Mouse (Mus musculus): ENCODE measurements around the gene Raet1e. TPM values are rescaled to one million over a fixed set of nuclear protein-coding genes. Genes with fewer than 3 reads are reported as not detected.
"Not testable (repeated sequence)": the region's sequence is repeated elsewhere in the genome, so short reads cannot be mapped to it uniquely, and the experiment has no call there.

Raet1e gene
- polyA plus RNA-seq, 1 experiment, result 1.5 TPM

DNA sequence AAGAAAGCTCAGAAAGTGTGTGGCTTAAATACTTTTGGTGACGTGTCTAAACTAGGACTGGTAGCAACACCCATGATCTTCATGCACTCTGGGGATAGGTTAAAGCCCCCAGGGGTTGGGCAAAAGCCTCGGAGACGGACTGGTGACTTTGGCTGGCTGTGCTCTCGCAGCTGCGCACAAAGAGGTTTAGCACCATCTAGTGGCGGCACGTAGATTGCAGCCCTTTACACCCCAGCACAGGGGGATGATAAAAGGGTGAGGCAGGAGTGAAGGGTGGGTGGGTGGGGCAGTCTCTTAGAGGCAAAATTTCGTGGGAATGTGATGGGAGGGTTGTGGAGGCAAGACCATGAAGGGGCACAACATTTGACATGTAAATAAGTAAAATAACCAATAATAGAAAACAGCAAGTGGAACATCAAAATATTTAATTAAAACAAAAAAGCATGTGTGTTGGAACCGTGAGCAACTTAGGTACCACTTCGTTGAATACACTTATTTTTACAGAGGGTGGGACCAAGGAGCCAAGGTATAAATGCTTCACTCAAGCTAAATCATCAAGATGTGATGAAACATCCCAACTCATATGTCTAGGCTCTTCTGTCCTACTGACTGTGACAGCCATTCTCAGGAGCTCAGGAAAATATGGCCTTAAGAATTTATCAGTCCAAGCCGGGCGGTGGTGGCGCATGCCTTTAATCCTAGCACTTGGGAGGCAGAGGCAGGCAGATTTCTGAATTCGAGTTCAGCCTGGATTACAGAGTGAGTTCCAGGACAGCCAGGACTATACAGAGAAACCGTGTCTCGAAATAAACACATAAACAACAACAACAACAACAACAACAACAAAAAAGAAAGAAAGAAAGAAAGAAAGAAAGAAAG lies 5.6 kb downstream of the Raet1e start:
- not testable (repeated sequence) for DNase-seq (ENCODE audit: low read depth, low spot score)
- 33% methylated on average over 16 of the region's 16 CpGs for WGBS

DNA sequence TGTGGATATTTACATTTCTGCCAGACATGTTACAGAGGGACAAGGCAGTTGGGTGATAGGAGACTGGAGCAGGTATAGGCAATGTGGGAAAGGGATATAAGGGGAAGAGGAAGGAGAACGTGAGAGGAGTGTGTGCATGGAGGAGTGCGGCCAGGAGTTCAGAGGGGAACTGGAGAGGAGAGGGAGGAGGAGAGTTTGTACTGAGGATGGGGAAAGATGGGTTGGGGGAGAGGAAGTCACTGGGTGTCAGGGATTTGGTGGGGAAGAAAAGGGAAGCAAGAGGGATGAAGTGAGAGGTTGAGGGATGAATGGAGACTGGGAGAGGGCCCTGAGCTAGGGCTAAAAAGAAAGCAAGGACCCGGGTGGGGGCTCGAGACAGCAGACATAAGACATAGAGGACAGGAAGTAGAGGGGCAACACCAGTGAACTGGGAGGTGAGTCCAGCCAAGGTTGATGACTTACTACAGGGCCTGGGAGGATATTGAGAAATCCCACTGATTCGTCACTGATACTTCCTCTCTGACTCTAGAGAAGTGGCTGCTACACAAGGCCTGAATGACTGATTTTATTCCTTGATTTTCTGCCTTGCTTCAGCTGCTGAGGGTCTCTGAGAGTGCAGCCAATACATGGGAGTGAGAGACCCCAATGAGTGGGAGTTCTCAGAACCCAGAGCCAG lies 7.1 kb downstream of the Raet1e start:
- DNase-seq (ENCODE audit: low read depth, low spot score), result not testable (repeated sequence)
- 79% methylated on average over 5 of the region's 5 CpGs for WGBS

DNA sequence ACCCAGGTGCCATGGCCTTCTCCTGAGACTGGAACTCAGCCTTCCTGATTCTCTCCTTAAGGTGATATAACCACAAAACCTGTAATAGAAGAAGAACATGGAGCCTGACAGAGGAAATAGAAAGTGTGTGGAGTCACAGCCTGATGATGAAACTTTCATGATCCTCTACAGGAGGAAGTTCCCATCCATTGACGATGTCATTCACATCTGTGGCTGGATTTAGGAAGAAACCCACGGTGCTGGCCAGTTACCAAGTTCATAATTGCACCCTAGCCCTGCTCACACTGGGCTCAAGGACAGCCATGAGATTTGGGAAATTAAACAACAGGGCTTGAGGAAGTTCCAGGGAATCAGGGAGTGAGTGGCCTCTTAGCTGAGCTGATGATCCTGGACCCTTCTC lies 7.7 kb downstream of the Raet1e start:
- 25% methylated on average over 2 of the region's 2 CpGs for WGBS
- not testable (repeated sequence) for DNase-seq (ENCODE audit: low read depth, low spot score)

DNA sequence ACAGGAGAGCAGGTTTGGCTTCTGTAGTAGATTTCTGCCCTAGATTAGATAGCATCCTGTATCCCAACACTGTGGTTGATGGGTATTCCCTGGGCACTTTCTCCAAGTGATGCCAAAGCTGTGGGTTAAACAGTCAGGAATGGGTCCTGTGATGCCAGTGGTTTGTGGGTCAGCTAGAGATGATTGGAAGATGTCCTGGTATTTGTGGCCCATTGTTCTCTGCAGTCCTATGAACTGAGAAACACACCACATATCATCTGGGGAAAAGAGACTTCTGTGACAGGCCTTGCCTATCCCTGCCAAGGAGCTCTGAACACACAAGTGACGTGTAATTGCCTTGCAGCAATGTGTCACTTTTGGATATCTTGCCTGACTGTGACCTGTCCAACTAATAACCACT lies 8.7 kb downstream of the Raet1e start:
- DNase-seq (ENCODE audit: low read depth, low spot score), result not testable (repeated sequence)
- 85% methylated on average over 1 of the region's 1 CpGs for WGBS

DNA sequence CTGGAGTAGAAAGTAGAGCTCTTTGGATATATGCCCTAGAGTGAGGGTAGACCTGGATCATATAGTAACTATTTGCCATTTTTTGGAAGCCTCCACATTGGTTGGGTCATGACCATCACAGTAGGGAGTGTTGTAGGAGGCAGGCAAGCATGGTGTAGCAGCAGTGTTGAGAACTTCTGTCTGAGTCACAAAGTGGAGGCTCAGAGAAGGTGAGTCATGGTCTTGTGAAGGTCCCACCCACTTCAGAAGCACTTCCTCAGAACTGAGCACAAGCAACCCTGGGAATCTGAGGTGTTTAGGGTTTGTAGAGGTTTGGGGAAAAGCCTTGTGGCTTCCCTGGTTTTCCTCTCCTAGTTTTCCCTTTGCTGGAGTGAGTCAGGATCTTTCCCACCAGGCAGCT lies 10.7 kb downstream of the Raet1e start:
- DNase-seq (ENCODE audit: low read depth, low spot score), result not testable (repeated sequence)

DNA sequence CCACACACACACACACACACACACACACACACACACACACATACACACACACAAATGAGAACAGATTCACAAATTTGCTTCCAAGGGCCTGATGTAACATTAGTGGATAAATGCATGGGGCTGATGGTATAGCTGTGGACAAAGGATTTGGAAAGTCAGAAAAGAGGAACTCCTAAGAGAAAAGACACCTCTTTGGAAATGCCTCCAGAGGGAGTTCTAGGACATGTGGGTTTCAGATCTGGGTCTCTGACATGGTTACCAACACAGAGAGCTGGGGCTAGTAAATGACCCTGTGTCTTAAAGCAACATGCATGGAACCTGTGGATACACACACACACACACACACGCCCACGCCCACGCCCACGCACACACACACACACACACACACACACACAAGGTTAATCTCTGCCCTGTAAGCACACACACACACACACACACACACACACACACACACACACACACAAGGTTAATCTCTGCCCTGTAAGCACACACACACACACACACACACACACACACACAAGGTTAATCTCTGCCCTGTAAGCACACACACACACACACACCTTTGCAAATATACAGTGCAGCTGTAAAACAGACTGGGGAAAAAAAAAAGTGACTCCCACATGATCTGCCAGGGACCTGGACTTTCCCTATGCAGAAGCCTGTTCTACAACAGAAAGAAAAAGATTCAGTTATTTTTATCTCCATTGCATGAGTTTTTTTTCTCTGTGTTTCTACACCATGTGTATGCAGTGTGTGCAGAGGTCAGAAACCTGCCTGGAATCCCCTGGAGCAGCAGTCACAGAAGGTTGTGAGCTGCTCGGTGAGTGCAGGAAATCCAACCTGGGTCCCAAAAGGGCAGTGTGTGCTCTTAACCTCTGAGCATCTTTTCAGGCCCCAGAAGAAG lies 14.3 kb downstream of the Raet1e start:
- DNase-seq (ENCODE audit: low read depth, low spot score), result not testable (repeated sequence)
- WGBS, result 8% methylated on average over 5 of the region's 5 CpGs

DNA sequence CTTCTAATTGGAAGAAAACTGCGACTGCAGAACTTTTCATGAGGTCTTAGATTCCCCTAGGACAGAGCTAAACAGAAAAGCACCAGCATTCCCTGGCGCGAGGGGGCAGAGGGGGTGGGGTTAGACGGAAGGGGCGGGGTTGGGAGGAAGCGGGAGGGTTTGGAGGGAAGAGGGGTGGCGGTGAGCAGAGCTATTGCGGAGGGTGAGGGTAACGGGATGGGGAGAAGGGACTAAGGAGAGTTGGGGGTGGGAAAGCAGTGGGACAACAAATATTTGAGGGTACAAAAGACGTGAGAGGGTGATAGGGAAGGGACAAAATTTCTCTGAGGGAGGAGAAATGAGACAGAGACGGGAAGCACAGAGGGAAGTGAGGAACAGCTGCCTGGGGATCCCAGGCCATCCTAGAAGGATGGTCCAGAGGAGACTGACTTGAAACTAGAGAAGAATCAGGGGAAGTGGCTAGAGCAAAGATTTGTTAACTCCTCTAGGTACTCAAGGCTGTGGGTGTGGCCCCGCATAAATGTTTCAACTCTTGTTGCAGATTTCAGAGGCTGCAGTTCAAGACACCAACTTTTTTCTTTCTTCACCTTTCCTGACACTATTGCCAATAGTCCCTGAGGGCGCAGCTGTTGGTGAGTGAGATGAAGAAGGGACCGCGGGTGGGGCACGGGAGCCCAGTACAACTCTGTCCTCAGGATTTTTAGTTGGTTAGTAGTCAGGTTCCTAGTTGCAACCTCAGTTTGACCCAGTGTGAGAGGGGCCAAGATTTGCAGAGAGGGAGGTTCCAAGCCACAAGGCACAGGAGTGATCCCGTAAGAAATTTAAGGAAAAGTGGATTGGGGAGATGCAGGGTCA lies 15.2 kb downstream of the Raet1e start:
- DNase-seq (ENCODE audit: low read depth, low spot score), result not testable (repeated sequence)
- 21% methylated on average over 14 of the region's 17 CpGs for WGBS

DNA sequence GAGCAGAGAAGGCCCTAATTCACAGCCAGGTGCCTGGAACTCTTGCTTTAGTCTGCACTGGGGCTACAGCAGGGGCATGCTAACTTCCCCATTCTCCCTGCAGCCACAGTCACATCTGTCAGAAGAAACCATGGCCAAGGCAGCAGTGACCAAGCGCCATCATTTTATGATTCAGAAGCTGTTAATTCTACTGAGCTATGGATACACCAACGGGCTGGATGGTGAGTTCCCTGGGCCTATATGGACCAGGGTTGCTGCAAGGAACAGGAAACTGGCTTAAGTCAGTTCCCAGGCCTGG lies 15.8 kb downstream of the Raet1e start:
- 76% methylated on average over 2 of the region's 2 CpGs for WGBS
- DNase-seq (ENCODE audit: low read depth, low spot score), result not testable (repeated sequence)

DNA sequence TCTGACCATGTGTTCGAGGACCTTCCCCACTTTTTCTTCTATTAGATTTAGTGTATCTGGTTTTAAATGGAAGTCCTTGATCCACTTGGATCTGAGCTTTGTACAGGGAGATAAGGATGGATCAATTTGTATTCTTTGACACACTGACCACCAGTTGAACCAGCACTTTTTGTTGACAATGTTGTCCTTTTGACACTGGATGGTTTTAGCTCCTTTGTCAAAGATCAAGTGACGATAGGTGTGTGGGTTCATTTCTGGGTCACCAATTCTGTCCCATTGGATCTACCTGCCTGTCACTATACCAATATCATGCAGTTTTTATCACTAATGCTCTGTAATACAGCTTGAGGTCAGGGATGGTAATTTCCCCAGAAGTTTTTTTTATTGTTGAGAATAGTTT lies 18.1 kb downstream of the Raet1e start:
- DNase-seq (ENCODE audit: low read depth, low spot score), result not testable (repeated sequence)
- WGBS, result 89% methylated on average over 2 of the region's 2 CpGs

DNA sequence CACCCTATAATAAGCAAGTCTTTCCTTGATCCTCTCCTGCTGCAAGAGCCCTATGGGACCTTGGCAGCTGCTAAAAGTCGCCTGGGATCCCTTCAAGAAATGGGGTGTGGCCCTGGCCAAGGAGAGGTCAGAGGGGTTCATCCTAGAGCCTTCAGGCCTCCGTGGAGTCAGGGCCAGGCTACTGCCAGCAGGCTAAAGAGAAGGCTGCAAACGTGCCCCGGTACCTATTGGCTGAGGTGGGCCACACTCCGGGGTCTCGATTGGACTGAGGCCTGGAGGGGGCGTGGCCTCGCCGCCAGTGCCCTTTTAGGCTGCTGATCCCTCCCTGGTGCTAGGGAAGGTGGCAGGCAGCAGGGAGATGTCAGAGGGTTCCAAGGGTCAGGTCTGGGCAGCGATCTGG lies 32.7 kb downstream of the Raet1e start:
- 9% methylated on average over 10 of the region's 10 CpGs for WGBS
- DNase-seq (ENCODE audit: low read depth, low spot score), result not testable (repeated sequence)

DNA sequence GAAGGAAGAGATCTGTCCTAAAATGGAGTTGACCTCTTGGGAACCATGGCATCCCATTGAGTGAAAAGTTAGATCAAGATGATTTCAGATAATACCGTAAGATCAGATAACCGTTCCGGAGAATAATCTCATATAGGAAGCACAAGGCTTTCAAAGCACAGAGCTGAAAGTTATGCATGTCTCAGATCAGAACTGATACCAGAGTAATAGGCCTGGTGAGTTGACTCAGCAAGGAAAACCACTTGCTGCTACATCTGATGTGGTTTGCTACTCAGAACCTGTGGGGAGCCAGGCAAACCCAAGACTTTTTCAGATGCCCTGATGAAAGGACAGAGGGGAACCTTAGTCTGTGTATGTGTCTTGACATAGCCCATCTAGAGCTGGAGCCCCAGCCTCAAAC lies 43.0 kb downstream of the Raet1e start:
- WGBS, result 94% methylated on average over 3 of the region's 3 CpGs
- DNase-seq (ENCODE audit: low read depth, low spot score), result not testable (repeated sequence)

DNA sequence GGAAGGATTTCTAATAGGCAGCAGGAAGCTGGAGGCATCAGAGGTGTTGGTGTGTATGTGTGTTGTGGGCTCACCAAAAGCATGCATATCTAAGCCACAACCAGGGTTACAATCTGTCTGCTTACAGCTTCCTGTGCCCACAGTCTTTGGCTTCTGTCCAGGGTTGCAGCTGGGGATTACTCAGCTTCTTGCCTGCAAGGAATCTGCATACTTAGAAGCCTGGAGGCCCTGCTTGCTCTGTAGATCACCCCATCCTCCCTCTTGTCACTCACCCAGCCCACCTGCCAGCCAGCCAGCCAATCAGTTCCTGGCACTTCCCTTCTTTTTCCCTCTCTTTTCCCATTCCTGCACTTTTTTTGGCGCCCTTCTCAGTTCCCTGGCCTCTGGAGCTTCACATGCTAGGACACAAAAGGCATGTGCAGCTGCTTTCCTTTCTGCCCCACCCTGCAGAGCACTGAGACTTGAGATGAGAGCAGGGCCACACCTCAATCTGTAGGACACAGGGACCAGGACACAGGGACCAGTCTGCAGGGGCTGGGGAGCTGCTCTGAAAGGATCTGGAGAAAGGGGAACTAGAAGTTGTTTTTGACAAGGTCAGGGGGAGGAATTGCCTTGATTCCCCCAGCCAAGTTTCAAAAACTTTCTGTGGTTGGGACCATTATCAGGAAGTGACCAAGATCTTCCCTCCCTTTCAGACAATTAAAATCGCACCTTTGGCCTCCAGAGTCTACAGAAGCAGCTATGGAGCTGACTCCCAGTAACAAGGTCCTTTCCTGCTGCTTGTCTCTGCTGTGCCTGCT lies 44.6 kb downstream of the Raet1e start:
- DNase-seq (ENCODE audit: low read depth, low spot score), result not testable (repeated sequence)
- WGBS, result no CpG with 5 or more reads among the region's 2 CpGs

DNA sequence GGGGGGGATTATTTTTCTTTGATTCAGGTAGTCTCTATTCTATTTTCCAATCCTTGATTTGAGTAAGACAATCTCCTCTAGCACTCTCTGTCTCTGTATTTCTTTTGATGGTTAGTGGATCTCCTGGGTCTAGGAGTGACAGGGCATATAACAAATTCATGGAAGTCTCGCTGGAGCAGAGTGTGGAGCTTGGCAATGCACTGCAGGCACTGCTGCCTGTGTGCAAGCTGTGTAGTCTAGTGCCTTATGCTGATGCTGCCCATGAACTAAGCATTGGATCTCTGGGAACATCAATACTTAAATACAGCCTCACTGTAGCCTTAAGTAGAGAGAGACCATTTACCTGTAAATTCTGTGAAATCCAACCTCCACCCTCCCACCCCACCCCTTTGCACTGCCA lies 48.1 kb downstream of the Raet1e start:
- 79% methylated on average over 1 of the region's 1 CpGs for WGBS

DNA sequence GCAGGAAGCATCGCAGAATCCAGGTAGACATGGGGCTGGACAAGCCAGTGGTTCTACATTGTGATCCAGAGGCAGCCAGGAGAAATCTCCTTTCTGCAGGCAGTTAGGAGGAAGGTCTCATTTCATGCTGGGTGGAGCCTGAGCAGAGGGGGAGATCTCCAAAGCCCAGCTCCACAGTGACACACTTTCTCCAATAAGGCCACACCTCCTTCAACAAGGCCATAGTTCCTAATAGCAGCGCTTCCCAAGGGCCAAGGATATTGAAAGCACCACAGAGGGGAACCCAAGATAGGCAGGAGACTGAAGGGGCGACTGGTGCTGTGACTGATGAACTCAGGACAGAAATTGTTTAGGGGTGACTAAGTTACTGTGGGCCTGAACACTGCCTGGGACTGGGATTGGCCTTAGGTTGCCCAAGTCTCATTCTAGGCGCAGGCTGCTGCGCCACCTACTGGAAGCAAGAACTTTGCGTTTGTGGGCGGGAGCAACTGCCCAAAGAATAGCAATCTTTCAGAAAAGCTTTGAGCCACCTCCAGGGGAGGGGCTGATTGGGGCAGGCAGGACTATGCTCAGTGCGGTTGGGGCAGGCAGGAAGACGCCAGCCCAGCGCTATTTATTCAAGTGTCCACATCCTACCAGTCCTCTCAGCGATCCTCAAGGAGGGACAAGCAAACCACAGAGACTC lies 53.8 kb downstream of the Raet1e start:
- WGBS, result 12% methylated on average over 9 of the region's 11 CpGs

More for the DNA sequence above, 48.1 kb downstream of the Raet1e start:
- not testable (repeated sequence) for DNase-seq (ENCODE audit: low read depth, low spot score)

DNA sequence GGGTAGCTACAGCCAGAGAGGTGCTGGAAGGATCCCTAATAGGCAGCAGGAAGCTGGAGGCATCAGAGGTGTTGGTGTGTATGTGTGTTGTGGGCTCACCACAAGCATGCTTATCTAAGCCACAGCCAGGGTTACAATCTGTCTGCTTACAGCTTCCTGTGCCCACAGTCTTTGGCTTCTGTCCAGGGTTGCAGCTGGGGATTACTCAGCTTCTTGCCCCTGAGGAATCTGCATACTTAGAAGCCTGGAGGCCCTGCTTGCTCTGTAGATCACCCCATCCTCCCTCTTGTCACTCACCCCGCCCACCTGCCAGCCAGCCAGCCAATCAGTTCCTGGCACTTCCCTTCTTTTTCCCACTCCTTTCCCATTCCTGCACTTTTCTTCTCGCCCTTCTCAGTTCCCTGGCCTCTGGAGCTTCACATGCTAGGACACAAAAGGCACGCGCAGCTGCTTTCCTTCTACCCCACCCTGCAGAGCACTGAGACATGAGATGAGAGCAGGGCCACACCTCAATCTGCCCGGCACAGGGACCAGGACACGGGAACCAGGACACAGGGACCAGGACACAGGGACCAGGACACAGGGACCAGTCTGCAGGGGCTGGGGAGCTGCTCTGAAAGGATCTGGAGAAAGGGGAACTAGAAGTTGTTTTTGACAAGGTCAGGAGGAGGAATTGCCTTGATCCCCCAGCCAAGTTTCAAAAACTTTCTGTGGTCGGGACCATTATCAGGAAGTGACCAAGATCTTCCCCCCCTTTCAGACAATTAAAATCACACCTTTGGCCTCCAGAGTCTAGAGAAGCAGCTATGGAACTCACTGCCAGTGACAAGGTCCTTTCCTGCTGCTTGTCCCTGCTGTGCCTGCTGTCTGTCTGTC lies 65.3 kb downstream of the Raet1e start:
- WGBS, result no CpG with 5 or more reads among the region's 7 CpGs
- DNase-seq (ENCODE audit: low read depth, low spot score), result not testable (repeated sequence)

More for the DNA sequence above, 53.8 kb downstream of the Raet1e start:
- DNase-seq (ENCODE audit: low read depth, low spot score), result peak; percentile 1

DNA sequence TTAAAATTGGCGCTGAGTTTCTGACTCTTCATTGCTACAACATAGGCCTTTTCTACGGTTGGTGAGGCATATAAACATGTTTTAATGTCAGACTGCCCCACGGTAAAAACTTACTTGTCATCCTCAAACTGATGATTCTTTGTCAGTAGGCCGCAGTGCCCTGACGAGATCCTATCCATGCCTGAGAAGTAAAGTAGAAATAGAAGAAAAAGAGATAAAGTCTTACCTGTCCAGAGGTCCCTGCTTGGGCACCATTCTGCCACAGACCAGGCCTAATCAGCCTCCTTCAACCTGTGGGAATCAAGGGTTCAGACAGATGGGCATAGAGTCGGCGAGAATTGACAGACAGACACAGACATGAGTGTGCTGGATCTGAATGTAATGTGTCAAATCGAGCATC lies 106.7 kb downstream of the Raet1e start:
- 91% methylated on average over 8 of the region's 8 CpGs for WGBS
- DNase-seq (ENCODE audit: low read depth, low spot score), result no peak

All from large intestine, adult 2 months (tissue).